Mouse (Mus musculus) left cerebral cortex, adult 11 months (tissue): ENCODE results near the gene Sgpp2.

Source experiments
- DNase-seq: peaks from one replicate; pipeline ENCODE4 v3.0.0; 2022; ENCODE audit warnings: low spot score

The Sgpp2 gene

DNA sequence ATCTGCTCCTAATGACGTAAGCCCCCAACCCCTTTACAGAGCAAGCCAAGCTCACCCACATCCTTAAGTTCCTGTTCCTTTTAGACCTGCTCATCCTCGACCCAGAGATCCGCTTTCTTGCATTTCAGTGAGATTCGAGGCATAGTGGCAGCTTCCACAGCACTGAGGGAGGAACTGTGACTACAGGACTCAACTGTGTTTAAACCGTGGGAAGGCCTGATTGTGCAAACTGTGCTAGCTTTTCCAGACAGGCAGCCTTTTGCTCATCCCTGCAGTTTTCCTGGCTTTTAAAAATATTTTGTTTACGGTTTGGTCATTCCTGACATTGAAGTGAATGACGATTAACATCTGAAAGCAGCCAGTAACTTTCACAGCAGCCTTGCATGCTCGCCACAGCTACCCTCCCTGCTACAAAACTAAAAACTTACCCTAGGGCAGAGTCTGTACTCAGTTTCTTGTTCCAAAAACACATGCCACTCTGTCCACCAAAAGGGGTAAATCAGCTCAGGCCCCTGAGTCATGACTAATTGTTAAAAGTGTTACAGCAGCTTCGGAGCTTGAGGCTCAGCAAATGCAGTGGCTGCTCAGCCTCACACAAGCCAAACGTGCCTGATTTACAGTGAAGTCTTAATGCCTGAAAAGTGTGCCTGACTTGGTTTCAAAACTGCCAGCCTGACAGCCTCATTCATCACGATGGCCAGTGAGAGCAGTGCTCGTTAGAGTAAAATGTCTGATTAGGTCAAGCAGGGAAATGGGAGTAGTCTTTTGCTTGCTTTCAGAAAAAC lies 141.1 kb downstream of the Sgpp2 start:
- no peak for DNase-seq

DNA sequence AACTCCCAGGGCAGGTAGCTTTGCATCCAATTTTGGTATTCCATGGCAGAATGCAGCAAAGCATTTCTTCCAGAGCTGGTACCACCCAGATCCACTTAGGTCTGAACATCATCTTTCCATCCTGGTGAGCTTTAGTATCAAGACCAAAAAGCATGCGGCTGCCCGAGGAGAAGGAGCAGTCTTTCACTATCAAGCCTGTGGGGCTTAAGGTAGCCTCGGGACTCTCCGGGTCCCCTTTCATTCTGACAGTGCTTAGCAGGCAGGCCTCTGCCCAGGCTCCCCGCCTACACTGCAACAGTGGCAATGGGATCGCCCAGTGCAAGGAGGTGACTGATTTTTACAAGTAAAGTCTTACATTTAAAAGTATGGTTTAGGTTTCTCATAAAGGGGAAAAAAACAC lies 142.4 kb downstream of the Sgpp2 start:
- DNase-seq: no peak

DNA sequence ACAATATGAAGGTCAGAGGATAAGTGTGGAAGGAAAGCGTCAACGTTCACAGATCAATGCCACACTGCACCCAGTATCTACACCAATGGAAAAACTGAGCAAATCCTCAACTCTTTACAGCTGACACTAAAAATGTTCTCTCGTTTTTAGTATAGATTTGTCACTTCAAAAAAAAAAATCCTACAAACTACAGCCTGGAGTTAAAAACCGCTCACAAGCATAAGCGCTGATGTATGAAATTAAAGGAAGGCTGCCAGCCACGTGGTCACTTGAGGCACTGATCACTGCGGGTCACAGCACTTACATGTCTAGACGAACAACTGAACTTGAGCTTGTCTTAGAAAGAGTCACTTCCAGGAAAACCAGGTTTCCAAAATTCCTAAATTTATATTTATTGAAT lies 143.7 kb downstream of the Sgpp2 start:
- DNase-seq: no peak

DNA sequence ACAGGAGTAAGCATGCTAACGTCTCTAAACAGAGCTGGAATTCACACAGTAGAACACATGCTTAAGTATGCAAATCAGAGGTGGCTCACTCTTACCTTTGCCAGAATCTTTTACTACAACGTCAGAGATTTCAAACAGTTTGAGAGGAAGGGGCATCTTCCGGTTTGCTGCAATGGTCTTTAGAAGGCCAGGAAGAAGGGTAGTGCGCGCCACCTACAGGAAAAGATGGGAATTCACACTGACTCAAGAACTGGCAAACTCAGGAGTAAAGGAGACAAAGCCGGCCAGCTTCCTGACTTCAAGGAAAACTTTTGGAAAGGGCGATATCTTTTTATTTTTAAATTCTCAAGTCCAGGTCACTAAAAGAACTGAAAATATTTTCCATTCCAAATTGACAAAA lies 144.5 kb downstream of the Sgpp2 start:
- peak; percentile 19 for DNase-seq
